22 mouse cellular contexts compared by ENCODE assay signal in the genomic region with DNA sequence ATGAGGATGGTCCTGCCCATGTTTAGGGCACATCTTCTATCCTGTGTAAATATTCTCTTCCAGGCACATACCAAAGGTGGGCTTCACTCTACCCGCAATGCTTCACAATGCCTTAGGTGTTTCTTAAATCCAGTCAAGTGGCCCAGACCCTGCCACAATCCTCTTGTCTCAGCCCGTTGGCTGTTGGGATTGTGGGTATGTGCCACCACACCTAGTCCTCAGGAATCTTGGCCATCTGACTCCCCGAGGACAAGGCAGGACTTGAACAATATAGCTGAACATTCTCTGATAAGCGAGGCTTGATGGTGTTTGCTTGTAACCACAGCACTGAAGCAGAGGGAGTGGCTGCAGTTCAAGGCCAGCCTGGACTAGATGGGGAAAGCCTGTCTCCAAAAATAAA. TPM values are rescaled to one million over a fixed set of nuclear protein-coding genes. Genes with fewer than 3 reads are reported as not detected.
A peak's percentile ranks its signal among the peaks of the same experiment; 100 is the strongest.
DNase-seq lines count a peak whose midpoint lies in the region; ATAC-seq and TF ChIP-seq lines count a peak whose summit lies in the region.
"Had no signal": no experiment of that assay in that cellular context is flagged by ENCODE, and none has a peak within 500 bp of the region (broad histone marks: within the 10 kb centered on the region; RNA-seq: fewer than 3 reads in every experiment).

No protein-coding gene starts in this region.

- no peak for DNase-seq in kidney, adult 2 months
- peak; percentile 6 for DNase-seq in urinary bladder, postnatal 14 days (ENCODE audit: low spot score)
- DNase-seq in urinary bladder, postnatal 25 days (ENCODE audit: low spot score): no peak
- peak; percentile 16 for DNase-seq in stomach, postnatal 0 days (ENCODE audit: low spot score)
- DNase-seq in limb, embryonic 10.5 days (ENCODE audit: low spot score): no peak
- DNase-seq: adrenal gland, adult 2 months; adrenal gland, postnatal 10 days; adrenal gland, postnatal 25 days; cerebellum, adult 11 months; cerebellum, adult 18-20 months; cerebellum, adult 8-10 months; cerebellum, adult 9-11 months; cerebellum, postnatal 14 days; cerebellum, postnatal 36 days; embryo, embryonic 11 days had no signal

- no peak for ATAC-seq in kidney, embryonic 15.5 days (replicated peaks; ENCODE audit: low FRiP score)
- no peak for ATAC-seq in stomach, postnatal 0 days (ENCODE audit: low FRiP score, low TSS enrichment)
- ATAC-seq: forebrain, embryonic 14.5 days had no signal

- H3K4me3 ChIP-seq in kidney, embryonic 15.5 days (replicated peaks): no peak overlapping the region
- no peak overlapping the region for H3K4me3 ChIP-seq in kidney, adult 2 months (ENCODE audit: insufficient read depth, low read depth, low read length)
- no peak overlapping the region for H3K4me3 ChIP-seq in stomach, postnatal 0 days (ENCODE audit: low read depth, low read length)
- no peak overlapping the region for H3K4me3 ChIP-seq in limb, embryonic 10.5 days
- H3K4me3 ChIP-seq: embryonic facial prominence, embryonic 13.5 days; embryonic facial prominence, embryonic 15.5 days; erythroblast, embryonic 14.5 days; forebrain, embryonic 10.5 days; forebrain, embryonic 12.5 days had no signal

- H3K27me3 ChIP-seq in kidney, embryonic 15.5 days: no peaks in the 10 kb centered on the region
- no peaks in the 10 kb centered on the region for H3K27me3 ChIP-seq in kidney, adult 2 months (replicated peaks; ENCODE audit: control insufficient read depth, insufficient read depth, low read length)
- H3K27me3 ChIP-seq in stomach, postnatal 0 days (ENCODE audit: control insufficient read depth, insufficient read depth, low read length): no peaks in the 10 kb centered on the region
- no peaks in the 10 kb centered on the region for H3K27me3 ChIP-seq in limb, embryonic 10.5 days (ENCODE audit: low read depth, poor library complexity, severe bottlenecking)
- H3K27me3 ChIP-seq: embryonic facial prominence, embryonic 13.5 days; embryonic facial prominence, embryonic 15.5 days; forebrain, embryonic 12.5 days had no signal

- WGBS in kidney, embryonic 15.5 days: 92% methylated on average over 4 of the region's 4 CpGs
- 83% methylated on average over 4 of the region's 4 CpGs for WGBS in kidney, adult 2 months
- WGBS in stomach, postnatal 0 days: 62% methylated on average over 4 of the region's 4 CpGs
- WGBS in limb, embryonic 10.5 days: 94% methylated on average over 4 of the region's 4 CpGs

- H3K9ac ChIP-seq in kidney, embryonic 15.5 days: no peak overlapping the region
- H3K9ac ChIP-seq in stomach, postnatal 0 days (ENCODE audit: low read length): no peak overlapping the region
- H3K9ac ChIP-seq: embryonic facial prominence, embryonic 13.5 days; embryonic facial prominence, embryonic 15.5 days; forebrain, embryonic 12.5 days had no signal

- no peak overlapping the region for H3K4me2 ChIP-seq in kidney, embryonic 15.5 days
- no peak overlapping the region for H3K4me2 ChIP-seq in stomach, postnatal 0 days (replicated peaks; ENCODE audit: low read depth)
- H3K4me2 ChIP-seq: embryonic facial prominence, embryonic 13.5 days; embryonic facial prominence, embryonic 15.5 days; forebrain, embryonic 12.5 days had no signal

- TF ChIP-seq EP300 in stomach, postnatal 0 days (optimal IDR thresholded peaks at IDR 0.05): no peak

- no peaks in the 10 kb centered on the region for H3K36me3 ChIP-seq in kidney, embryonic 15.5 days
- no peaks in the 10 kb centered on the region for H3K36me3 ChIP-seq in kidney, adult 2 months (ENCODE audit: control insufficient read depth, insufficient read depth, low read length)
- H3K36me3 ChIP-seq in stomach, postnatal 0 days (ENCODE audit: control insufficient read depth, insufficient read depth, low read length): no peaks in the 10 kb centered on the region
- H3K36me3 ChIP-seq in limb, embryonic 10.5 days: no peaks in the 10 kb centered on the region
- H3K36me3 ChIP-seq: embryonic facial prominence, embryonic 13.5 days; embryonic facial prominence, embryonic 15.5 days; forebrain, embryonic 10.5 days; forebrain, embryonic 12.5 days had no signal

- no peaks in the 10 kb centered on the region for H3K4me1 ChIP-seq in kidney, embryonic 15.5 days
- no peaks in the 10 kb centered on the region for H3K4me1 ChIP-seq in kidney, adult 2 months (ENCODE audit: control insufficient read depth, insufficient read depth, low read length)
- no peaks in the 10 kb centered on the region for H3K4me1 ChIP-seq in stomach, postnatal 0 days (replicated peaks; ENCODE audit: control insufficient read depth, insufficient read depth)
- no peaks in the 10 kb centered on the region for H3K4me1 ChIP-seq in limb, embryonic 10.5 days
- H3K4me1 ChIP-seq: embryonic facial prominence, embryonic 13.5 days; embryonic facial prominence, embryonic 15.5 days; forebrain, embryonic 10.5 days; forebrain, embryonic 12.5 days had no signal

- no peaks in the 10 kb centered on the region for H3K9me3 ChIP-seq in kidney, embryonic 15.5 days (replicated peaks)
- no peaks in the 10 kb centered on the region for H3K9me3 ChIP-seq in stomach, postnatal 0 days (ENCODE audit: control insufficient read depth, low read length)
- no peaks in the 10 kb centered on the region for H3K9me3 ChIP-seq in limb, embryonic 10.5 days (replicated peaks)
- H3K9me3 ChIP-seq: embryonic facial prominence, embryonic 13.5 days; embryonic facial prominence, embryonic 15.5 days; forebrain, embryonic 10.5 days; forebrain, embryonic 12.5 days had no signal

- no peak for TF ChIP-seq CTCF in kidney, adult 2 months (conservative IDR thresholded peaks at IDR 0.05; ENCODE audit: insufficient read depth, insufficient read length, low read depth, low read length)
- no peak for TF ChIP-seq CTCF in stomach, postnatal 0 days (IDR thresholded peaks at IDR 0.05; ENCODE audit: low read depth)

- H3K27ac ChIP-seq in kidney, embryonic 15.5 days: peak overlapping the region; percentile 16; the same call in 1 of the 2 replicates
- no peak overlapping the region for H3K27ac ChIP-seq in kidney, adult 2 months (ENCODE audit: insufficient read depth, low read depth, low read length)
- no peak overlapping the region for H3K27ac ChIP-seq in stomach, postnatal 0 days (replicated peaks)
- H3K27ac ChIP-seq in limb, embryonic 10.5 days: no peak overlapping the region
- H3K27ac ChIP-seq: embryonic facial prominence, embryonic 13.5 days; embryonic facial prominence, embryonic 15.5 days; forebrain, embryonic 10.5 days; forebrain, embryonic 12.5 days had no signal

- TF ChIP-seq POLR2A in kidney, adult 2 months (IDR thresholded peaks at IDR 0.05; ENCODE audit: low read depth, low read length): no peak

RNA-seq across cellular contexts. Expression of a gene that starts 30.3 kb away (rescaled TPM):
- 8.8 and 10.5 TPM in 2 replicates for polyA plus RNA-seq in kidney, embryonic 15.5 days (2015; fragmentation: Nextera tagmentation; extraction: Ambion mirVana)
- 17.4 and 18.6 TPM in 2 replicates for polyA plus RNA-seq in kidney, adult 2 months (2012; rRNA removed)
- 16.2 and 20.3 TPM in 2 replicates for polyA plus RNA-seq in stomach, postnatal 0 days (2015; fragmentation: Nextera tagmentation; extraction: Ambion mirVana)
- 3.1 and 3.2 TPM in 2 replicates for polyA plus RNA-seq in limb, embryonic 10.5 days (2016; fragmentation: Nextera tagmentation; extraction: Ambion mirVana)

Comparison
In these comparisons a context has a peak if more than half of its experiments do, and no peak if none do; other contexts are left out.
1. DNase-seq: peak in urinary bladder, postnatal 14 days (single experiment) and stomach, postnatal 0 days (single experiment); none in kidney, adult 2 months (single experiment), urinary bladder, postnatal 25 days (single experiment) and limb, embryonic 10.5 days (single experiment).